Mouse (Mus musculus): Measurements from ENCODE around the gene Psd. TPM values are rescaled to one million over a fixed set of nuclear protein-coding genes. Genes with fewer than 3 reads are reported as not detected.
A peak's percentile ranks its signal among the peaks of the same experiment; 100 is the strongest.

The Psd gene
- total RNA-seq (2017): 0.76 TPM in 1 of 3 replicates, not detected in the others

GRCm38 (mm10) chr19:46326756-46327305 is at the start of gene Psd:
Gene Psd (minus strand): TSS chr19:46327156.
- ATAC-seq (replicated peaks; ENCODE audit: insufficient number of reproducible peaks, low FRiP score, low TSS enrichment, poor library complexity, severe bottlenecking): no peak

- no peak for ATAC-seq (replicated peaks; ENCODE audit: insufficient number of reproducible peaks, low FRiP score, low TSS enrichment, poor library complexity, severe bottlenecking)
Measured at GRCm38 (mm10) chr19:46375891-46376290, 48.9 kb upstream of the Psd start.

- no peak for ATAC-seq (replicated peaks; ENCODE audit: insufficient number of reproducible peaks, low FRiP score, low TSS enrichment, poor library complexity, severe bottlenecking)
Measured at GRCm38 (mm10) chr19:46375489-46375888, 48.5 kb upstream of the Psd start.

- no peak for ATAC-seq (replicated peaks; ENCODE audit: insufficient number of reproducible peaks, low FRiP score, low TSS enrichment, poor library complexity, severe bottlenecking)
Measured at GRCm38 (mm10) chr19:46374477-46375088, 47.6 kb upstream of the Psd start.

DNA sequence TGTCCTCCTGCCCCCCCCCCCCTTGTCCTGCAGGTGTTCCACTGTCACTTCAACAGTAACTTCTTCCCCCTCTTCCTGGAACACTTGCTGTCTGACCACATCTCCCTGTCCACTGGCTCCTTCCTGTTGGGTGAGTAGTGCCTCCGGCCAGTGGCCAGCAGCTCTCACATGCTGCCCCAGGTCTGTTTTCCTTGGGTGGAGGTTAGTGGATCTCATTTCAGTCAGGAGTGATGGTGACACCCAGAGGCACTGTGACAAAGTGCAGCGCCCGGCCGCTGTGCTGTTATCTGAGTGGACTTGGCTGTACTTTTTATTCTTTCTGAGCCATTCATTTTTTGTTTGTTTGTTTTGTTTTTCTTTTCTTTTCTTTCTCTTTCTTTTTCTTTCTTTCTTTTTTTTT is 42.2 kb upstream of the Psd start:
- peak; percentile 62; the same call in 1 of the 2 replicates for ATAC-seq (replicated peaks; ENCODE audit: insufficient number of reproducible peaks, low FRiP score, low TSS enrichment, poor library complexity, severe bottlenecking)

DNA sequence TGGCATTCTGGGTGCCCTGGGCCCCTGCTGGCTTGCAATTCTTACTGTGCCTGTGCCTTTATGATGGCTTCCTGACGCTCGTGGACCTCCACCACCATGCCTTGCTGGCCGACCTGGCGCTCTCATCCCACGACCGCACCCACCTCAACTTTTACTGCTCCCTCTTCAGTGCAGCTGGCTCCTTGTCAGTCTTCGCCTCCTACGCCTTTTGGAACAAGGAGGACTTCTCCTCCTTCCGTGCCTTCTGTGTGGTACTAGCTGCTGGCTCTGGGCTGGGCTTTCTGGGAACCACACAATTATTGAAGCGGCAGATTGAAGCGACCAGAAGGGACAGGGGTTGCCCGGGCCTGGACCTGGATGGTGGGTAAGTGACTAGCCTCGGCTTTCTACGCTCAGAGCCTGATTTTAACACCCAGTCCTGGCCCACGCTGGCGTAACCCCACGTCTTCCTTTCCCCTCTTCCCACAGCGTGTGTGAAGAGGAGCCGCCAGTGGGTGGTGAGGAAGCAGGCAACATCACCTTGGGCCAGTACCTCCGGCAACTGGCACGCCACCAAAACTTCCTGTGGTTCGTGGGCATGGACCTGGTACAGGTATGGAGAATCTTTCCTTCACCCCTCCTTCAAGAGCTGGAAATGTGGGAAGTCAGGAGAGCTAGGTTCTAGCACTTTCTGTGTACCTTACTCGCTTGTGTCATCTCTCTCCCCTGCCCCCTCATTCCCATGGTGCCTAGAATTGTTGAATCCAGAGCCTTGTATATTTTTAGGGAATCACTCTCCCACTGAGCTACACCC is 41.0 kb upstream of the Psd start:
- no peak for ATAC-seq (replicated peaks; ENCODE audit: insufficient number of reproducible peaks, low FRiP score, low TSS enrichment, poor library complexity, severe bottlenecking)

- ATAC-seq (replicated peaks; ENCODE audit: insufficient number of reproducible peaks, low FRiP score, low TSS enrichment, poor library complexity, severe bottlenecking): no peak
Measured at GRCm38 (mm10) chr19:46363294-46364009, 36.5 kb upstream of the Psd start.

DNA sequence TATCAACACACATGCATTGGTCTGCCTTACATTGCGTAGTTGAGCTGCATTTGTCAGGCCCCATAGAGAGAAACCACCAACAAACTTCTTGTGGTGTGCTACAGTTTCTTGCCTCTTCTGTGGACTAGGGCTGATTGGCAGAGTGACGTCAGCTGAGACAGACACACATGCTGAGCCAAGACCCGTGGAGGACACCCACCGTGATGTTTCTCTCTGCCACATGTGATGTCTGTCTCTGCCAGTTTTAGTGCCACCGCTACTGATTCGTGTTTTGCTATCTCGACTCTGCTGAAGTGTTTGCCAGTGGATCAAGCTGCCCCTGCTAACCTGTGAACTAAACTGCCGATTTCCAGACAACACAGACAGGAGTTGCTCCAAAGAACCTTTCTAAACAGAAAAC is 35.1 kb upstream of the Psd start:
- no peak for ATAC-seq (replicated peaks; ENCODE audit: insufficient number of reproducible peaks, low FRiP score, low TSS enrichment, poor library complexity, severe bottlenecking)

GRCm38 (mm10) chr19:46358381-46358780 is 31.4 kb upstream of the Psd start:
- ATAC-seq (replicated peaks; ENCODE audit: insufficient number of reproducible peaks, low FRiP score, low TSS enrichment, poor library complexity, severe bottlenecking): no peak

- no peak for ATAC-seq (replicated peaks; ENCODE audit: insufficient number of reproducible peaks, low FRiP score, low TSS enrichment, poor library complexity, severe bottlenecking)
Measured at GRCm38 (mm10) chr19:46357344-46358280, 30.7 kb upstream of the Psd start.

GRCm38 (mm10) chr19:46356701-46357138 is 29.8 kb upstream of the Psd start:
- ATAC-seq (replicated peaks; ENCODE audit: insufficient number of reproducible peaks, low FRiP score, low TSS enrichment, poor library complexity, severe bottlenecking): peak; percentile 90

- no peak for ATAC-seq (replicated peaks; ENCODE audit: insufficient number of reproducible peaks, low FRiP score, low TSS enrichment, poor library complexity, severe bottlenecking)
Measured at GRCm38 (mm10) chr19:46350168-46350932, 23.4 kb upstream of the Psd start, which contains the start of gene 2310034G01Rik. Gene 2310034G01Rik (minus strand): TSS chr19:46350302.

- no peak for ATAC-seq (replicated peaks; ENCODE audit: insufficient number of reproducible peaks, low FRiP score, low TSS enrichment, poor library complexity, severe bottlenecking)
Measured at GRCm38 (mm10) chr19:46349550-46349949, 22.6 kb upstream of the Psd start.

DNA sequence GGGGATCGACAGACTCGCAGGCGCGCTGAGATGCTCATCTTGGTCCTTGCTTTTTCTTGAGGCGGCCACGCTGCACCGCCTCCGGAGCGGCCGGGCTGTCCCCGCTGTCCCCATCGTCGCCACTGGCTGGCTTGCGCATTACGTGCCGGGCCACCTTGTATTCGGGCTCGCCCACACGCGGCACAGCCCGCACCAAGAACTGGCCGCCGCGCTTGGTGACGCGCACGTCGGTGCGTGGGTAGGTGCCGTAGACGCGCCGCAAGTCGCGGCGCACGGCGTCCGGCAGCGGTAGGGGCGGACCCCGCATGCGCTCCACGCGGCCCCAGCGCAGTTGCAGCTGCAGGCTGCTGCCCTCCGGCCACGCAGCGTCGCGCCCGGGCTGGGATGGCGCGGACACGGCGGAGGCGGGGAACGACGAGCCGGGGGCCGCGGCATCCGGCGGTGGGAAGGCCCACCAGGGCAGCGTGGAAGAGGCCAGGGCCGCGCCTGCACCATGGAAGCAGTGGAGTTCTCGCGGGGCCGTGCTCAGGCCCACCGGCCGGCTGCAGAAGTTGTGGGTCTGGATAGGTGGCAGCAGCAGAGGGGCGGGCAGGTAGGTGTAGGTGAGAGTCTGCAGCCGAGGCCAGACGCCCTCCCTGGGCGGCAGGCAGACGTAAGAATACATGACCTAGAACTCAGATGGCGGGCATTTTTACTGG is 22.0 kb upstream of the Psd start:
- peak; percentile 54 for ATAC-seq (replicated peaks; ENCODE audit: insufficient number of reproducible peaks, low FRiP score, low TSS enrichment, poor library complexity, severe bottlenecking)

DNA sequence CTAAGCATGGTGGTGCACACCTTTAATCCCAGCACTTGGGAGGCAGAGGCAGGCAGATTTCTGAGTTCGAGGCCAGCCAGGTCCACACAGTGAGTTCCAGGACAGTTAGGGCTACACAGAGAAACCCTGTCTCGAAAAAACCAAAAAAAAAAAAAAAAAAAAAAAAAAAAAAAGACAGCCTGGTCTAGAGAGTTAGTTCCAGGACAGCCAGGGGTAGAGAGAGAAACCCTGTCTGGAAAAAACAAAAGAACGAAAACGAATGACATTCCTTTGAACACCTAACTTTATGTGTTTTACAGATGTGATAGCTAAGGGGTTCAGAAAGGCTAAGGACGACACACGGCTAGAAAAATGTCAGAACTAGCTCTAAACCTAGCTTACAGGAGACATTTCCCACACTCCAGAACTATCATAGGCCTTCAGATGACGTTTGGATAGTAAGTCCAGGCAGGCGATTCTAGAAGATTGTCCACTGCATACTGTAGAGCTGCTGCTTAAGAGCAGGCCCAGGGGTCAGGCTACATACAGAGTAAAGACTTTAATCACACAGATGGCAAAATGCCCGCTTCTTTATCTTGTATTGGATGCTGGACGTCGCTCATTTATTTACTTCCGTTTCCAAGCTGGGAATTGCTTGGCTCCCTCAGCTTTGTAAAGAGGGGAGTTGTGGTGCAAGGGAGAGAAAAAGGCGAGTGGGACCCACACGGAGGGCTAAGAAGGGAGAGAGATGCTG is 21.1 kb upstream of the Psd start:
- ATAC-seq (replicated peaks; ENCODE audit: insufficient number of reproducible peaks, low FRiP score, low TSS enrichment, poor library complexity, severe bottlenecking): no peak

DNA sequence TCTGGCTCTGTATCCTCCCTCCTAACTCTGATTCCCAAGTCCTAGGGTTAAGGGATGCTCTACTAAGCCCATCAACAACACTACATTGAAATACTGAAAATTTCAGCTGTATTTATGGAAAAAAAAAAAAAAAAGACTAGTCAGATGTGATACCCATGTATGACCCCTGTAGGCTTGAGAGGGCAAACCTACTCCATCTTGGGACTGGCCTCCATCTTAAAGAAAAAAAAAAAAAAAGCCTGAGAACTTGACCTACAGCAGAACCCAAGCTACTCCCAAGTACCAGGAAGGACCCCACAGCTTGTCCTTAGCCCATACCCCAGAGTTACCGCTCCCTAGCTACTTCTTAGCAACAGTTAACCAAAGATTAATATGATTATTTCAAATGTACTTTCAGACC is 20.2 kb upstream of the Psd start:
- ATAC-seq (replicated peaks; ENCODE audit: insufficient number of reproducible peaks, low FRiP score, low TSS enrichment, poor library complexity, severe bottlenecking): no peak
